Mouse (Mus musculus) spleen, adult 2 months (tissue): Measurements from ENCODE around the gene Zcwpw1.

ENCODE experiments used
- CTCF ChIP-seq: fragments of 200-500 bp; IDR thresholded peaks from 2 replicates; pipeline ENCODE4 v1.5.1; 2011; ENCODE audit warnings: mild to moderate bottlenecking, inconsistent platforms; ENCODE audit not compliant: insufficient read depth, insufficient read length, insufficient replicate concordance; ENCODE audit errors: extremely low read depth
- POLR2A ChIP-seq: fragments of 200-500 bp; IDR thresholded peaks from 2 replicates; pipeline ENCODE4 v1.6.1; 2011; ENCODE audit warnings: low read depth, low read length, inconsistent platforms

GRCm38 (mm10) chr5:137747326-137747961 lies 40.2 kb upstream of the Zcwpw1 start:
- TF ChIP-seq POLR2A (no peak), CTCF (no peak)
